Mouse (Mus musculus) B cell, adult 2 months (primary cell): ENCODE measurements at regions not wholly inside any gene's neighbourhood (a gene's known extent, or its start where the extent isn't known, plus 50 kb on each side); places are given as distances from the start of the nearest gene placed in this dataset.

Source experiments
- DNase-seq, 2 experiments: peaks; one replicate each; pipeline ENCODE4 v3.0.0; 2022

DNA sequence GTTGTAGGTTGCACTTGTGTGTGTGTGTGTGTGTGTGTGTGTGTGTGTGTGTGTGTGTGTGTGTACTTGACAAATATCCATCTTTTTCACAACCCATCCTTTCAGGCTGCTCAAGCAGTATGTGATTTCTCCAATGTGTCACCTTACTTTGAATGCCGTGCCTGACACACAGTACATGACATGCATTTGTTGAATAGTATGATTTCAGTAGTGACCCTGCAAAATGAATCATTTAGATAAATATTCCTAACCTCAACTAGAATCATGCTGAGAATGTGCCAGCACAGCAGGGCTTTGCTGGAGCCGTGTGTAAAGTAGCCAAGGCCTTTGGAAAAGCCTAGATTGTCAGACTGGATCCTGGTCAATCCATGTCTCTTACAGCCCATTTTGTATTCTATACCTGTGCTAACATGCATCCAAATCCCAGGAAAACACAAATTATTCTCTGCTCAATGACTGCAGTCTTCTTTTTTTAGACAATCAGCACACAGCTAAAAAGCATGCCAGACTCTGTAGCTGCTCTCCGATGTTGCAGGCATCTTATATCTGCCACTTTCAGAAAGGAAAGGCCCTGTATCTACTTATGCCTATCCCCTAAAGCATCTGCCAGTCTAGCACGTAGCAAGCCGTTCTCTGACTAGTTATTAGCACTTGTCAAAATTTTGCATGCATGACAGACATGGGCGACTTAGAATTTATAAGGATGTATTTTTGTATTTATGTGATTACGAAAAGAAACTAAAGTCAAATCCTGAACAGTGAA, 60.0 kb upstream of the Gpr141 start:
- no peak for DNase-seq

DNA sequence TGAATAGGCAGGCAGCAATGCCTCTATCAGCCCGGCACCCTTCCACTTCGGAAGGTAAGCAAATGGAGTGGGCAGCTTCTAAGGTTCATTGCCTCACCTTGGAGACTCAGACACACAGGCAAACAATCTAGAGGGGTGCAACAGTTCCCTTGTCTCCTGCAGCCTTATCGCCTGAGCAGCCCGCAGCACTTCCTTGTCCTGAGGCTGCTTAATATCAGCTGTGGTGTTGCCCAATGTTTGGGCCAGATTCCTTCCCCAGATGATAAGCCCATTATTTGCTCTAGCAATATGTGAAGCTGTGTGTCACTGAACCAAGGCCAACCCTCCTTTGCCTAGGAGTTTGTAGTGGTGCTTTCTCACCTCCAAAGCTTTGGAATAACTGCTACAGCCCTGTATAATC, 58.8 kb upstream of the Gpr141 start:
- DNase-seq = no peak

DNA sequence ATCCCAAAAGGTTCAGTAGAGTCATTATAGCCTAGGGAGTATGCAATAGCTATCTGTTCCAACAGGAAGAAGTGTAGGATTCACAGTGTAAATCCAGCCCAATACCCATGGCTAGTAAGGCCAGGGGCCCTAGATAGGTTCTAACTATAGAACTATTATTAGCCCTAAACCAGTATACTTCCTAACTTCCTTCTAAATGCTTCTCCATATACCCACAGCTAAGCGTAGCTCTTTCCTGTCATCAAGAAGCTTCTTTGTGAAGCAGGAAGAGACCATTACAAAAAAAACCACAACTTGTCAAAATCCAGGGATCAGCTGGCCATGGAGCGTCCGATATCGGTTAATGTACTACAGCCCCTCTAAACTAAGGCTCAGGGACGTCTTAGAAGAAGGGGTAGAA, 57.7 kb upstream of the Gpr141 start:
- no peak for DNase-seq

DNA sequence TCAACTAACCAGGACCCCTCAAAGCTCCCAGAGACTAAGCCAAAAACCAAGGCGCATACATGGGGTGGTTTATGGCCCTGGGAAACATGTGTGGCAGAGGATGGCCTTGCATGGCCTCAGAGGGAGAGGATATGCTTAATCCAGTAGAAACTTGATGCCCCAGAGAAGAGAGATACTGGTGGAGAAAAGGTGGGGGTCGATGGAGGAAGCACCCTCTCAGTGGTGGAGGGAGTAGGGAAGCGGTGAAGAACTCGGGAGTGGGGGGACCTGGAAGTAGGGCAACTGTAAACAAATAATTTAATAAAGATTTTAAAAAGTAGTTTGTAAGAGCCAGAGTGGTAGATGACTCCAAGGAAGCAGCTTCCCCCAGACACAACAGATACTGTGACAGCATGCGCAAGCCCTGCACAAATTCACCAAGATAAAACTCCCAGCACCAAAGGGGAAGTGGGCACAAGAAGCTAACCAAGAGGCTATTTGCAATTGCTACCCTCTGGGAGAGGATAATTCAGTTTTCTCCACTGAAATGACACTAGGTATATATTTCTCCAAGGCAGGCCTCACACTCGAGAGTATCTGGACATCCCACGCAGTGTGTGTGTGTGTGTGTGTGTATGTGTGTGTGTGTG, 50.7 kb upstream of the Gpr141 start:
- DNase-seq = no peak
